Mouse (Mus musculus) erythroblast, embryonic 14.5 days (primary cell): ENCODE data around the gene Mark1. TPM values are rescaled to one million over a fixed set of nuclear protein-coding genes. Genes with fewer than 3 reads are reported as not detected.

Experiments used
- H3K27me3 ChIP-seq: 2 replicates; pipeline ENCODE4 v1.6.1; 2012; ENCODE audit warnings: inconsistent platforms; ENCODE audit not compliant: control insufficient read depth
- H3K36me3 ChIP-seq: 2 replicates; pipeline ENCODE4 v1.6.1; 2012; ENCODE audit warnings: mild to moderate bottlenecking, inconsistent platforms; ENCODE audit not compliant: control insufficient read depth
- H3K4me1 ChIP-seq: 2 replicates; pipeline ENCODE4 v1.6.1; 2012; ENCODE audit warnings: inconsistent platforms; ENCODE audit not compliant: control insufficient read depth
- H3K4me3 ChIP-seq: replicated peaks from 2 replicates; pipeline ENCODE3; 2012; ENCODE audit warnings: moderate library complexity, mild to moderate bottlenecking, inconsistent platforms
- H3K9me3 ChIP-seq: 2 replicates; pipeline ENCODE4 v1.6.1; 2012; ENCODE audit warnings: low read length, inconsistent platforms, mixed read lengths; ENCODE audit not compliant: control insufficient read depth
- GATA1 ChIP-seq: IDR thresholded peaks from 2 replicates; pipeline ENCODE4 v1.6.1; 2012; ENCODE audit warnings: low read length, inconsistent platforms, mixed read lengths
- TAL1 ChIP-seq: IDR thresholded peaks from 3 replicates; pipeline ENCODE4 v1.6.1; 2012; ENCODE audit warnings: low read length, inconsistent platforms, mixed read lengths
- polyA plus RNA-seq: library from polyadenylated mRNA; stranded (reverse); fragments of >175 nt; gene quantifications from 2 replicates; pipeline ENCODE4 v1.2.3, GENCODE M21; 2012

Gene Mark1
- polyA plus RNA-seq, 1 experiment, result not detected

GRCm38 (mm10) chr1:184972214-184972776 lies 27.1 kb downstream of the Mark1 start:
- no peaks in the 10 kb centered on the region for H3K27me3 ChIP-seq
- peaks cover 7% of the 10 kb centered on the region for H3K4me1 ChIP-seq
- no peak for TF ChIP-seq TAL1
- TF ChIP-seq GATA1, result no peak

GRCm38 (mm10) chr1:184969374-184969773 lies 30.0 kb downstream of the Mark1 start:
- Histone ChIP-seq H3K4me1 (peaks cover 7% of the 10 kb centered on the region), H3K4me3 (no peak overlapping the region), H3K36me3 (no peaks in the 10 kb centered on the region), H3K9me3 (no peaks in the 10 kb centered on the region), H3K27me3 (no peaks in the 10 kb centered on the region)
- TF ChIP-seq GATA1, result no peak
- TF ChIP-seq TAL1, result no peak

More at GRCm38 (mm10) chr1:184972214-184972776, 27.1 kb downstream of the Mark1 start:
- no peaks in the 10 kb centered on the region for H3K36me3 ChIP-seq
- no peaks in the 10 kb centered on the region for H3K9me3 ChIP-seq
- H3K4me3 ChIP-seq, result no peak overlapping the region

GRCm38 (mm10) chr1:184965682-184966360 lies 33.5 kb downstream of the Mark1 start:
- Histone ChIP-seq H3K4me3 (no peak overlapping the region), H3K4me1 (peaks cover 15% of the 10 kb centered on the region), H3K9me3 (no peaks in the 10 kb centered on the region), H3K27me3 (0 out of 2 replicates have a peak, but pooled peaks cover 2% of the 10 kb centered on the region), H3K36me3 (no peaks in the 10 kb centered on the region)
- TF ChIP-seq GATA1 (no peak), TAL1 (no peak)

- 0 out of 2 replicates have a peak, but pooled peaks cover 2% of the 10 kb centered on the region for H3K27me3 ChIP-seq
- TF ChIP-seq TAL1, result no peak
- TF ChIP-seq GATA1, result no peak
- no peak overlapping the region for H3K4me3 ChIP-seq
- H3K4me1 ChIP-seq, result peaks cover 13% of the 10 kb centered on the region
- H3K9me3 ChIP-seq, result no peaks in the 10 kb centered on the region
- H3K36me3 ChIP-seq, result no peaks in the 10 kb centered on the region
Measured at GRCm38 (mm10) chr1:184963121-184963693, 36.2 kb downstream of the Mark1 start.

GRCm38 (mm10) chr1:184961853-184962252 lies 37.5 kb downstream of the Mark1 start:
- peaks cover 8% of the 10 kb centered on the region for H3K4me1 ChIP-seq
- no peak overlapping the region for H3K4me3 ChIP-seq
- no peak for TF ChIP-seq GATA1
- TF ChIP-seq TAL1, result no peak

GRCm38 (mm10) chr1:184958818-184959217 lies 40.6 kb downstream of the Mark1 start:
- TF ChIP-seq GATA1 (no peak), TAL1 (no peak)
- Histone ChIP-seq H3K27me3 (0 out of 2 replicates have a peak, but pooled peaks cover 2% of the 10 kb centered on the region), H3K9me3 (no peaks in the 10 kb centered on the region), H3K4me3 (no peak overlapping the region), H3K36me3 (no peaks in the 10 kb centered on the region), H3K4me1 (peaks cover 8% of the 10 kb centered on the region)

More at GRCm38 (mm10) chr1:184961853-184962252, 37.5 kb downstream of the Mark1 start:
- Histone ChIP-seq H3K9me3 (no peaks in the 10 kb centered on the region), H3K27me3 (0 out of 2 replicates have a peak, but pooled peaks cover 2% of the 10 kb centered on the region), H3K36me3 (no peaks in the 10 kb centered on the region)

GRCm38 (mm10) chr1:184958388-184958787 lies 41.0 kb downstream of the Mark1 start:
- Histone ChIP-seq H3K36me3 (no peaks in the 10 kb centered on the region), H3K9me3 (no peaks in the 10 kb centered on the region), H3K27me3 (0 out of 2 replicates have a peak, but pooled peaks cover 2% of the 10 kb centered on the region), H3K4me1 (peaks cover 5% of the 10 kb centered on the region), H3K4me3 (no peak overlapping the region)
- TF ChIP-seq GATA1, result no peak
- TF ChIP-seq TAL1, result no peak

GRCm38 (mm10) chr1:184951758-184952157 lies 47.6 kb downstream of the Mark1 start:
- no peaks in the 10 kb centered on the region for H3K9me3 ChIP-seq
- TF ChIP-seq GATA1 (no peak), TAL1 (no peak)
- no peak overlapping the region for H3K4me3 ChIP-seq
- peaks cover 2% of the 10 kb centered on the region for H3K4me1 ChIP-seq
- no peaks in the 10 kb centered on the region for H3K36me3 ChIP-seq
- no peaks in the 10 kb centered on the region for H3K27me3 ChIP-seq

GRCm38 (mm10) chr1:184951057-184951456 lies 48.3 kb downstream of the Mark1 start:
- peaks cover 9% of the 10 kb centered on the region for H3K4me1 ChIP-seq
- no peaks in the 10 kb centered on the region for H3K9me3 ChIP-seq
- TF ChIP-seq TAL1, result no peak
- TF ChIP-seq GATA1, result no peak
- no peak overlapping the region for H3K4me3 ChIP-seq
- no peaks in the 10 kb centered on the region for H3K27me3 ChIP-seq
- H3K36me3 ChIP-seq, result no peaks in the 10 kb centered on the region
